9 mouse cellular contexts compared by ENCODE assay signal in genomic region chr12:100299322-100299726, GRCm38 (mm10).
A peak's percentile ranks its signal among the peaks of the same experiment; 100 is the strongest.
DNase-seq lines count a peak whose midpoint lies in the region; ATAC-seq and TF ChIP-seq lines count a peak whose summit lies in the region.
"Had no signal": no experiment of that assay in that cellular context is flagged by ENCODE, and none has a peak within 500 bp of the region (broad histone marks: within the 10 kb centered on the region; RNA-seq: fewer than 3 reads in every experiment).

No protein-coding gene starts in this region.

- H3K4me2 ChIP-seq in liver, embryonic 15.5 days = no peak overlapping the region
- H3K4me2 ChIP-seq in liver, embryonic 11.5 days = no peak overlapping the region
- no peak overlapping the region for H3K4me2 ChIP-seq in heart, embryonic 13.5 days
- H3K4me2 ChIP-seq in intestine, embryonic 16.5 days (ENCODE audit: low read depth, low read length) = no peak overlapping the region
- H3K4me2 ChIP-seq in liver, postnatal 0 days (ENCODE audit: low read depth, low read length) = no peak overlapping the region

- DNase-seq in liver, embryonic 11.5 days (ENCODE audit: low spot score) = no peak
- DNase-seq in liver, postnatal 0 days = no peak
- no peak for DNase-seq in embryo, embryonic 11 days
- no peak for DNase-seq in spleen, postnatal 10 days (ENCODE audit: low spot score in 2 of 2)

- no peak overlapping the region for H3K4me3 ChIP-seq in liver, embryonic 15.5 days (replicated peaks)
- H3K4me3 ChIP-seq in liver, embryonic 11.5 days (ENCODE audit: low read depth, low read length) = no peak overlapping the region
- H3K4me3 ChIP-seq in heart, embryonic 13.5 days = no peak overlapping the region
- no peak overlapping the region for H3K4me3 ChIP-seq in intestine, embryonic 16.5 days (ENCODE audit: low read length)
- H3K4me3 ChIP-seq in liver, postnatal 0 days (ENCODE audit: low read depth, low read length) = no peak overlapping the region

- H3K9ac ChIP-seq in liver, embryonic 15.5 days = no peak overlapping the region
- H3K9ac ChIP-seq in liver, embryonic 11.5 days (ENCODE audit: low read depth, low read length) = no peak overlapping the region
- H3K9ac ChIP-seq in heart, embryonic 13.5 days = no peak overlapping the region
- H3K9ac ChIP-seq in intestine, embryonic 16.5 days (ENCODE audit: low read depth, low read length) = no peak overlapping the region
- no peak overlapping the region for H3K9ac ChIP-seq in liver, postnatal 0 days (replicated peaks)

- peak; percentile 21; the same call in 1 of the 2 replicates for ATAC-seq in liver, embryonic 15.5 days (ENCODE audit: insufficient read depth)
- no peak for ATAC-seq in liver, embryonic 11.5 days (replicated peaks; ENCODE audit: low FRiP score)
- 0 out of 2 replicates have a peak, but pooled peaks have one; percentile 19 for ATAC-seq in heart, embryonic 13.5 days (ENCODE audit: extremely low read depth, insufficient number of reproducible peaks, low FRiP score, low TSS enrichment)
- peak; percentile 48; the same call in 1 of the 2 replicates for ATAC-seq in intestine, embryonic 16.5 days
- peak; percentile 54 for ATAC-seq in liver, postnatal 0 days
- ATAC-seq in granulocyte monocyte progenitor cell, adult 5-6 weeks (replicated peaks; ENCODE audit: poor library complexity, severe bottlenecking) = no peak

- no peaks in the 10 kb centered on the region for H3K9me3 ChIP-seq in liver, embryonic 15.5 days (replicated peaks)
- H3K9me3 ChIP-seq in liver, embryonic 11.5 days (ENCODE audit: control insufficient read depth, low read length) = 0 out of 2 replicates have a peak, but pooled peaks cover 2% of the 10 kb centered on the region
- peaks cover 6% of the 10 kb centered on the region; the same call in 1 of the 2 replicates for H3K9me3 ChIP-seq in heart, embryonic 13.5 days
- H3K9me3 ChIP-seq in intestine, embryonic 16.5 days (ENCODE audit: control insufficient read depth, low read length) = 0 out of 2 replicates have a peak, but pooled peaks cover 2% of the 10 kb centered on the region
- no peaks in the 10 kb centered on the region for H3K9me3 ChIP-seq in liver, postnatal 0 days (ENCODE audit: low read length)
- H3K9me3 ChIP-seq: G1E had no signal

- H3K4me1 ChIP-seq in liver, embryonic 15.5 days (replicated peaks) = no peaks in the 10 kb centered on the region
- 0 out of 2 replicates have a peak, but pooled peaks cover 3% of the 10 kb centered on the region for H3K4me1 ChIP-seq in liver, embryonic 11.5 days (replicated peaks; ENCODE audit: control insufficient read depth, insufficient read depth, low read length)
- peaks cover 25% of the 10 kb centered on the region for H3K4me1 ChIP-seq in heart, embryonic 13.5 days
- 0 out of 2 replicates have a peak, but pooled peaks cover under 1% of the 10 kb centered on the region for H3K4me1 ChIP-seq in intestine, embryonic 16.5 days (ENCODE audit: control insufficient read depth, insufficient read depth, low read length)
- H3K4me1 ChIP-seq in liver, postnatal 0 days (ENCODE audit: insufficient read depth) = no peaks in the 10 kb centered on the region

- H3K27me3 ChIP-seq in liver, embryonic 15.5 days = no peaks in the 10 kb centered on the region
- no peaks in the 10 kb centered on the region for H3K27me3 ChIP-seq in liver, embryonic 11.5 days (replicated peaks; ENCODE audit: control insufficient read depth, insufficient read depth, low read length)
- no peaks in the 10 kb centered on the region for H3K27me3 ChIP-seq in heart, embryonic 13.5 days (replicated peaks)
- no peaks in the 10 kb centered on the region for H3K27me3 ChIP-seq in intestine, embryonic 16.5 days (replicated peaks; ENCODE audit: control insufficient read depth, insufficient read depth, low read length)
- H3K27me3 ChIP-seq in liver, postnatal 0 days (ENCODE audit: insufficient read depth, low read length) = no peaks in the 10 kb centered on the region

- TF ChIP-seq CTCF in liver, postnatal 0 days (IDR thresholded peaks at IDR 0.05; ENCODE audit: low read depth) = no peak

- H3K27ac ChIP-seq in liver, embryonic 15.5 days (replicated peaks) = no peak overlapping the region
- H3K27ac ChIP-seq in liver, embryonic 11.5 days (ENCODE audit: low read depth, low read length) = no peak overlapping the region
- H3K27ac ChIP-seq in heart, embryonic 13.5 days (replicated peaks) = peak overlapping the region; percentile 17; the same call in 1 of the 2 replicates
- peak overlapping the region; percentile 14; the same call in 1 of the 2 replicates for H3K27ac ChIP-seq in intestine, embryonic 16.5 days (ENCODE audit: low read length)
- H3K27ac ChIP-seq in liver, postnatal 0 days (ENCODE audit: low read depth) = no peak overlapping the region

- TF ChIP-seq EP300 in liver, postnatal 0 days (IDR thresholded peaks at IDR 0.05; ENCODE audit: low read depth) = no peak

- WGBS in liver, embryonic 15.5 days (ENCODE audit: insufficient replicate concordance) = 55% methylated on average over 8 of the region's 8 CpGs
- 67% methylated on average over 8 of the region's 8 CpGs for WGBS in liver, embryonic 11.5 days
- 40% methylated on average over 8 of the region's 8 CpGs for WGBS in heart, embryonic 13.5 days
- WGBS in intestine, embryonic 16.5 days = 72% methylated on average over 8 of the region's 8 CpGs
- WGBS in liver, postnatal 0 days (ENCODE audit: insufficient replicate concordance) = 62% methylated on average over 8 of the region's 8 CpGs

- no peaks in the 10 kb centered on the region for H3K36me3 ChIP-seq in liver, embryonic 15.5 days (replicated peaks)
- peaks cover 5% of the 10 kb centered on the region; the same call in 1 of the 2 replicates for H3K36me3 ChIP-seq in liver, embryonic 11.5 days (ENCODE audit: control insufficient read depth, insufficient read depth, low read length)
- peaks cover 18% of the 10 kb centered on the region for H3K36me3 ChIP-seq in heart, embryonic 13.5 days
- peaks cover 3% of the 10 kb centered on the region; the same call in 1 of the 2 replicates for H3K36me3 ChIP-seq in intestine, embryonic 16.5 days (ENCODE audit: control insufficient read depth, insufficient read depth, low read length)
- no peaks in the 10 kb centered on the region; the same call in 1 of the 2 replicates for H3K36me3 ChIP-seq in liver, postnatal 0 days (replicated peaks; ENCODE audit: insufficient read depth, low read length)

Comparison
In these comparisons a context has a peak if more than half of its experiments do, and no peak if none do; other contexts are left out.
1. ATAC-seq: peak in liver, embryonic 15.5 days (single experiment), heart, embryonic 13.5 days (single experiment), intestine, embryonic 16.5 days (single experiment) and liver, postnatal 0 days (single experiment); none in liver, embryonic 11.5 days (single experiment) and granulocyte monocyte progenitor cell, adult 5-6 weeks (single experiment).
2. H3K27ac ChIP-seq: peak in heart, embryonic 13.5 days (single experiment) and intestine, embryonic 16.5 days (single experiment); none in liver, embryonic 15.5 days (single experiment), liver, embryonic 11.5 days (single experiment) and liver, postnatal 0 days (single experiment).